Mouse (Mus musculus) NIH3T3 (cell line): ENCODE results near the gene Slc52a3.

Source experiments
- DNase-seq: peaks from one replicate; pipeline ENCODE4 v3.0.0-alpha.2; 2012; ENCODE audit warnings: low read depth

Slc52a3 gene

DNA sequence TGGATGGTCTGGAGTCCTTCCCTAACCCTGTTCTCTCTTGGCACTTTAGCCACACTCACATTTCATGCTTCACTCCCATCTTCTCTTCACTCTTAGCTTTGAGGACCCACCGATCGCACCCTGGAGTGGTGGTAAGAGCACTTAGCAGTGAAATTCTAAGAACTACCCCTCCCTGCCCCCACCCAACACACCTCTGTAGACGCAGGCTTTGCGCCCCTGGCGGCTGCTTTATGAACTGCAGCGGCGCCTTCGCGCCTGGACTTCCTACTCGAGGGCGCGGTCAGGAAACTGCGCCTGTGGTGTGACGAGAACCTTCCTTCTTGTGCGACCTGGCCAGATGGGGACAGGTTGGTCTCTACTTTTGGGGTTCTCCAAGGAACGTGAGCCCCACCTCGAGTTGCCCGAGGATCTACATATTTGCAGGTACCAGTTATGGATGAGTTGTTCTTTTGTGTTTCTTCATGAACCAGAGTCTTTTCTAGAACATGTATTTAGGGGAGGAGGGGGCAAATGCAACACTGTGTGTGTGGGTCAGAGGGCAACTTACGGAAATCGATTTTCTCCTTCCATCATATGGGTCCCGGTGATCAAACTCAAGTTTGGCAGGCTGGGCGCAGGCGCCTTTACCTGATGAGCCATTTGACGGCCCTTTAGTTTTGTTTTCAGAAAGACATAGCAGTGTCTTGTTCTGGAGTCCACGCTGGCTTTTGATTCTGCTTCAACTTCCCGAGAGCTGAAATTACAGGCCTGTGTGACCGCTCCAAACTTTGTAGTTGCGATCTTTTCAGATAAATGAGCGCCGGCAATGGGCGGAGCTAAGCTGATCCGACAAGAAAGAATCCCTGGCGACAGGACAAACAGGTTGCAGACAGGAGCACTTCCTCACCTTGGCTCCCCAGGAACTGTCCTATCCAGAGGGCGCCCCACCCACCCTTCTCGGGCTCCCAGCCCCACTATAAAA lies at the start of gene Slc52a3:
Gene Slc52a3 (plus strand): TSS at position 283 of the 961 bp plus-strand sequence.
- peak; percentile 46 for DNase-seq

DNA sequence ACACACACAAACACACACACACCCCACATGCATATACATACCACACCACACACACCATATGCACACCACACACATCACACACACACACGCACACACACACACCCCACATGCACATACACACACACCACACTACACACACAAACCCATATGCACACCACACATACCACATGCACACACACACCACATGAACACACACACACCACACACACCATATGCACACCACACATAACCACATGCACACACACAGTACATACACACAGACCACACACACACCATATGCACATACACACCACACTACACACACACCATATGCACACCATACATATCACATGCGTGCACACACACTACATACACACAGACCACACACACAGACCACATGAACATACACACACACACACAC lies 48.7 kb upstream of the Slc52a3 start:
- DNase-seq, result no peak

DNA sequence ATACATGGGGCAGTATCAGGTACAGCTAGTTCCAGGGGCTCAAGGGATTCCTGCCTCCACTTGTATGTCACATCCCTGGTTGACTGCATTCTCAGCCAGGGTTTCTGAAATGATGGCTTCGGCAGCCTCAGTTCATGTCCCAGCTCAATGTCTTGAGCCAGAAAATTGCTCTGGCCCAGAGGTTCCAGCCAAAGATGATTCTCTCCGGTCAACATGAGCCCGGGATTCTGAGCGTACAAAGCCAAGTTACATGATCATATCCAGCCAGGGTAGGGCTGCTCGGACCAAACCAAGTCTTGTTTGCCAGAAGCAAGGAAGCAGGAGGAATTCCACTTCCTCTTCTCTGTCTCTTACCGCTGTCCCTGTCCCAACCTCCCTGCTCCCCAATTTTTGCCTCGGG lies 48.0 kb upstream of the Slc52a3 start:
- DNase-seq, result no peak

DNA sequence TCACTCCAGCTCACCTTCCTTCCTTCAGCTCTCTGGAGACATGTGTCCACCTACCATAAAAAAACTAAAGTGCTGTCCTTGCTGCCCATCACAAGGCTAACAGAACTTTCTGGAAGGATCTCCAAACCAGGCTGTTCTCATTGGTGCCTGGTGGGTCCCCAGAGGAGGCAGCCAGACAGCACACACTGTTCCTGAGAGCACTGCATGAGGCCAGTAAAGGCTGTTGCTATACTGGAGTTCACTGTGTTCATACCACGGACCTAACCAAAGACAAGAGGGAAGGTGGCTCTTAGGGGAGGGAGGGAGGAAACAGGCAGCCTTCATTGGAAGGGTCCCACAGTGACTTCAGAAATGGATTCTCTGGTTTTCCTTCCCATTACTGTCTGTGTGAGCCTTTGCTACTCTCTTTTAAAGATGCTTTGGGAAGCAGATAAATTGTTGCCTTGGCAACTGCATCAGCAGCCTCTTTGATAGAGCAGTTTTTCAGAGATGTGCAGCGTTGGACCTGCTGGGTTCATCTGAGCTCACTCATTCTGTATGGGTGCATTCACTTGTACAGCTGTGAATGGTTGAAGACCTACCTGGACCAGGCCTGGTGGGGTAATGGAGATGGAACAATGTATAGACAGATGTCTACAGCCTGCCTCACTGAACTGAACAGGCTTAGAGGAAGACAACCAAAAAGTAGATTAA lies 47.1 kb upstream of the Slc52a3 start:
- DNase-seq, result no peak

DNA sequence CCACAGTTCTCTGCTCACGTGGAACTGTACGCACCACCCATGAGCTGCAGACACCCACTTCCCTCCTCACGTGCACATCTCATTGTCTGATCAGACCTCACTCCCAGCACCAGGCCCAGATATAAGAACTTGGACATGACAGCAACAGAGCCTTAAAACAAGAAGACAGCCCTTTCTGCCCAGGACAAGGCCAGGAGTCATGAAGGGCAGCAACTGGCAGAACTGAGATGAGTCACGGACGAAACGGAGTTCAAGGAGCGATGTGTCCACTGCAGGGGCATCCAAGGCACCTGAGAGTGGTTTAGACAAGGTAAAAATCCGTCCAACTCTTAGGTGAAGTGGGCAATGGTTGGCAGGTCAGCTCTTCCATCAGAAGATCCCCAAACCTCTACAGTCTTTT lies 42.6 kb upstream of the Slc52a3 start:
- DNase-seq, result no peak

DNA sequence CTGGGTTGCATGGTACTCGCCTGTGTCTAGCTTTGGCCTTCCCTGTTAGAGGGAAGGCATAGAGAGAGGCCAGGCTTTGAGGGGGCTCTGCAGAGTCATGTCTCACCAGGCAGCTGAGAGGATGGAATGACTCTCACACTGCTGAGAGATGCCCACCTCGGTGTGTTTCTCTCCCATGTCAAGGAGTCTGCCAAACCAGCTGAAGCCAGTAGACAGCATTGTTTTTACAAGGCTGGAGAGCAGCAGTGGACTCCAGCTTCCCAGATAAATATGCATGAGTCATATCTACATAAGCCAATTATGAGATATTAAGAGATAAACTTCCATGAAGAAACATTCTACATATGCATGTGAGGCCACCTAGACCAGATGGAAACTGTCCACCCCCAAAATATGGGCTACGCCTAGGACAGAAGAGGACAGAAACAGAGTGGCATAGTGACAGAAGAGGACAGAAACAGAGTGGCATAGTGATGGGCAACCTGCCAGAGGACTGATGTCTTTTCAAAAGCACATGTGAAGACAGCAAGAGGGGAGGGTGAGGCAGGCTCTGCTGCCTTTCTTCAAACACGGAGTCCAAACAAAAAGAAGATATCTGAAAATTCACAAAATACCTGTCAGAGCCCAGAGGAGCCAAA lies 39.7 kb upstream of the Slc52a3 start:
- peak; percentile 73 for DNase-seq

DNA sequence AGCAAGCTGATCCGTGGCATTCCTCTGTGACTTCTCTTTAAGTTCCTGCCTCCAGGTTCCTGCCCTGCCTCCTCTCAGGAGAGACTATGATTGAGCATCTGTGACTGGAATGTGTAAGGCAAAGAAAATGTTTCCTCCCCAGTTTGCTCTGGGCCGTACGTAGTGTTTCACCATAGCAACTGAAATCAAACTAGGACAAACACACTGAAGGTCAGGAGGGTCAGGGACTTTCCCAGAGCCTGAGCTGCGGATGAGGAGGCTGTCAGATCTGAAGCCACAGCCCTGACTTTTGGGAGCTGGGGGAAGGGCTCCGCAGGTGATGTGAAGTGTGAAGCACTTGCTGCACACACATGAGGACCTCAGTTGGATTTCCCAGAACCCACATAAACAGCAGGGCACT lies 37.0 kb upstream of the Slc52a3 start:
- peak; percentile 41 for DNase-seq

DNA sequence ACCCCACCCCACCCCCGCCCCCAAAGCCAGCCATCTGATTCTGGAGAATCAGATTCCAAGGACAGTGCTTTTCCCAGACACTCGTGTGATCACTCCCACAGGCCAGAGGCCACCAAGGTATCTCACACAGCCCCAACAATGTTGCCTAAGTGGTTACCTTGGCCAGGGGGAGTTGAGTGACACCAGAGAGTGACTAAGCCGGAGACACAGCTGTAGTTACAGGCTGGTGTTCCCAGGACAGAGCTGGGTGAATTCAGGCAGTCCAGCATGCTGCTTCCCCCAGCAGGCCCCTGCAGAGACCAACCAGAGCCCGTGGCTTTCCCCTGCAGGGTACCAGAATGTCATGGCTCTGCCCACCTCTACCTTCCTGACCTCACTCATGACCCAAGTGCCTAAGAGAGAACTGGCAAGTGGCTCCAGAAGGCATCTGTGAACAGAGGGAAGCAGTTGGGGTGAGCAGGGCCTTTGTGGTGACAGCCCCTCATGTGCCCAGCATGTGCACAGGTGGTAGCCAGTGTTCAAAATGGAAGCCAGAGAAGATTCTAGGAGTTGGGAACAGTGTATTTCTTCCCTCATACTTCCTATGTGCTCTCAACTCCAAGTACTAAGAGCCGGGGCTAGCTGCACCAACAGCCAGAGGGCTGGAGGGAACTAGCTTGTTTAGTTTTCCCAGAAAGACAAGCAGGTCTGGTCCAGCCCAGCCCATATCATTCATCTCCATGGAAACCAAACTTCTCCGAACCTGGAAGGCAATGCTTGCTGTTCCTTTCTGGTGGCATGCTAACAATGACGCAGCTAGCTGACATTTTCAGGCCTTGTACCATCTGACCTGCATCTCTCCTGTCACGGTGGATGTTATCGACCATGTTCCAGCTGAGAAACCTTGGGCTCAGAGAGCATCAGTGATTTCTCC lies 34.8 kb upstream of the Slc52a3 start:
- DNase-seq, result no peak

DNA sequence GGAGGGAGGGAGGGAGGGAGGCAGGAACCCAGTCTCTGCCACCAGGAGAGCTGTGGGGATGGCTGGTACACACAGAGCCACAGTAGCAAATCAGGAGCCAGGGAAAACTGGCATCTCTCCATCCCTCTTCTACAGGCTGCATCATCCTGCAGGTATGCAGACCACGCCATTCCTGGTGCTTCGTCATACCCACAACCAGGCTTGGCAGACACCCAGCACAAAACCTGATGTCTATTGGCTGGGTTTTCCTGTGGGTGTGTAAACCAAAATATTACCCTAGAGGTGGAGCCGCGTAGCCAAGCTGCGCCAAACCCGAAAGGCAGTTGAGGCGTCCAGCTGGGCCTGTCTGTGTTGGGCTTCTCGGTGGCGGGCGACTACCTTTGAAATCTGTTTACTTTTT lies 33.8 kb upstream of the Slc52a3 start:
- peak; percentile 99 for DNase-seq

DNA sequence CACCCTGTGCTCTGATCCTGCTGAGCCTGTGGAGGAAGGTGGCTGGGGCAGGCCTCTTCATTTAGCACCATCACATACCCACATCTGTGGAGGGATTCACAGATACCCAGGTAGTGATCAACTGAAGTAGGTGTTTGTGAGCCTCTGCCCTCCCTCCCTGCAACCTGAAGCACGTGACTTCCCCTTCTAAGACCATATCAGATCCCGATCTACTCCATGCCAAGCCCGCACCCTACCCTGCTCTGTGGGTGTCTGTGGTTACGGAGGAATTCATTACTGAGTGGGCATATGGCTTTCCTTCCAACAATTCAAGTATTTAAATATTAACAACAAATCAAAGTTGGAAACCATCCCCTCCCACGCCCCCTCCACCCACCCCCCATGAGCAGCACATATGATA lies 33.0 kb upstream of the Slc52a3 start:
- no peak for DNase-seq

DNA sequence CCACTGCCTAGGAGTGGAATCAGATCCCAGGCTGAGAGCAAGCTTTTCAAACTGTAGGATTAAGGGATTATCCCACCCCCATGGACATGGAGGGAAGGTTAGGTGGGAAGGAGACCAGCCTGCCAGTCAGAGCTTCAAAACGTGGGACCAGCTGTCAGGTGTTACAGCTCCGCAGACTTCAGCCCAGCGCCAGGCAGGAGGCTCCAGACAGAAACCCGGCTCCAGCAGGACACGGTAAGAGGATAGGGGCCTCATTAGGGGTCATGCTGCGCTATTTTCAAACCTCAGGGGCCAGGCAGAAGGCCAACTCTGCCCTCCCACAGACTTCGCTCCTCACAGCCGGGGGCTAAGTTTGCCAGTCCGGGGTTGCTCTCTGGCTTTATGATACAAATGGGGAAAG lies 32.3 kb upstream of the Slc52a3 start:
- no peak for DNase-seq

DNA sequence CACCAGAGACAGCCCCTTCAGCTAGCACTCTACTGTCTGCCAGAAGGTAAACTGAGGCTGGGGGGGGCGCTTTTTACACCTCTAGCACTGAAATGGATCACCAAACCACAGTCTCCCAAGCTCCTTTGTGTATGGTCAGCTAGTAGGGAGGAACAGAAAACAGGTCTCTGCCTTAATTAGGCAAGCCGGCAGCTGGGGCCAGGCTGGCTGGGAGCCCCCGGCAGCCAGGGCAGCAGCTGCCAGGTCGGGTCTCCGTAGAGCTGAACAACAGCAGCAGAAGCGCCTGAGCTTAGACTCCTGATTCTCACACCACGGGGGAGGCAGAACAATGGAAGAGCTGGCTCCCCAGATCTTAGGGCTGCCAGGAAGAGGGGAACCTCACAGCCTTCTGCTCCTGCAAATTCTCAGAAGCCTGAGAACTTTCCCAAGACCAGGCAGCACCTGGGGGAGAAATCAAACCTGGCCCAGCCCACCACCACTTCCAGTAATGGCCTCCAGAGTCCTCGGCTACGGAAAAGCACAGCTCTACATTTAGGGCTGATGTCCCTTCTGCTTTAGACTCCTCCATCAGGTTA lies 29.0 kb upstream of the Slc52a3 start:
- DNase-seq, result no peak

DNA sequence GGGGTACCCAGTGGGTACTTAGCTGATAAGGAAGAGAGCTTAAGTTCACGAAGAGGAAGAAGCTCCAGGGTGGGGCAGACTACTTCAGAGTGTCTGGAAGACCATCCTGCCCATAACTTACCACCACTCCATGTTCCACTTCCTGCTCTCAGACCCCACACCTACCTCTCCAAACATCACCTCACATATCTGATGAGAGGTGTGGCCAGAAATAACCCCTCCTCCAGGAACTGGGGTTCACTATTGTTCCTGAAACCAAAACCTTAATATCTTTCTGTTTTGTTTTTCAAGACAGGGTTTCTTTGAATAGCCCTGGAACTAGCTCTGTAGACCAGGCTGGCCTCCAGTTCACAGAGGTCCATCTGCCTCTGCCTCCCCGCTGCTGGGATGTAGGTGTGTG lies 28.5 kb upstream of the Slc52a3 start:
- DNase-seq, result no peak

DNA sequence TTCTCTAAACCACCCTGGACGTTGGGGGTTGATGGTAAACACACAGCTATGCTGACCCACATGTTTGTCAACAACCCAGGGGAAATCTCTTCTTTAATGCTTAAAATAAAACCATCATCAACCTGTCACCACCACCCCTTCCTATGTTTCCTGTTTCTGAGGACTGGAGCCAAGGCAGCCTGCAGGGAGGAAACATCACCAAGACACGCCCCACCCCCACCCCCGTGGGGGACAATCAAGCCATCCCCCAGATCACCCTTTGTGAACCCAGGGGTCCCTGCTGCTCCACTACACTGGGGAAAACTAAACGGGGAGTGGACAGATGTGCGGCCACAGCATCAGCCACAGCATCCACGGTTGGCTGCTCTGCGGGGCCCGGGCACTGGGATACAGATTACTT lies 27.9 kb upstream of the Slc52a3 start:
- no peak for DNase-seq

DNA sequence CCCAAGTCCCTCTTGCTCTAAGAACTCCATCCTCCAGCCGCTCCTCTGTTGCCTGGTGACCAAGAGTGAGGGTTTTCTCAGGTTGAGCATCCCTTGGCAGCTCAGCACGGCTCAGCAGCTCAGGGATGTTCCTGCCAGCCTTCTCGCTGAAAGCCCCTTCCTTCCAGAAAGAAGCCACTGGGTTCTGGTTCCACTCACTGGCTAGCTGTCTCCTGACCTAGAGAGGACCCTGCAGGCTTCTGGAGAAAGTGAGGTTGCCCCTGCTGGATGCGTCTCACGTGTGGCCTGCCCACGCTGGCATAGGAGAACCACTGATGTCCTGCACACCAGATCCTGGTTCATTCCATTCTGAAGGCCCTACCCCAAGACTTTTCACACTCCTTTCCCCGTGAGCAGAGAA lies 27.3 kb upstream of the Slc52a3 start:
- DNase-seq, result no peak

DNA sequence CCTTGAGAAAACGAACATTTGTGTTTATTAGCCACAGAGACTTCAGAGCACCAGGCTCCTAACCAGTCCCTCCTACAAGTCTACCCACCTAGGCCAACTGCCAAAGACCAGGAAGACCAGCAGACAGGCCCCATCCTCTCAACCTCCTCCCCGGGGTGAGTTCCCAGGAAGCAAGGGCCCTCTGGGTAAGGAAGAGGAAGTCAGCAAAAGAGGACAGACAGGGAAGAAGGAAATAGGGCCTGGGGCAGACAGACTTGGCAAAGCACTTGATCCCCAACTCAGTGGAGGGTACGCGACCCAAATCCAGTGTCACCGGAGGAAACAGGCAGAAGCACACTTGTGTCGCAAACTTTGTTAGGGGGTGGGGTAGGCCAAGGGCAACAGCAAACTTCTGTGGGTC lies 26.9 kb upstream of the Slc52a3 start:
- DNase-seq, result no peak

DNA sequence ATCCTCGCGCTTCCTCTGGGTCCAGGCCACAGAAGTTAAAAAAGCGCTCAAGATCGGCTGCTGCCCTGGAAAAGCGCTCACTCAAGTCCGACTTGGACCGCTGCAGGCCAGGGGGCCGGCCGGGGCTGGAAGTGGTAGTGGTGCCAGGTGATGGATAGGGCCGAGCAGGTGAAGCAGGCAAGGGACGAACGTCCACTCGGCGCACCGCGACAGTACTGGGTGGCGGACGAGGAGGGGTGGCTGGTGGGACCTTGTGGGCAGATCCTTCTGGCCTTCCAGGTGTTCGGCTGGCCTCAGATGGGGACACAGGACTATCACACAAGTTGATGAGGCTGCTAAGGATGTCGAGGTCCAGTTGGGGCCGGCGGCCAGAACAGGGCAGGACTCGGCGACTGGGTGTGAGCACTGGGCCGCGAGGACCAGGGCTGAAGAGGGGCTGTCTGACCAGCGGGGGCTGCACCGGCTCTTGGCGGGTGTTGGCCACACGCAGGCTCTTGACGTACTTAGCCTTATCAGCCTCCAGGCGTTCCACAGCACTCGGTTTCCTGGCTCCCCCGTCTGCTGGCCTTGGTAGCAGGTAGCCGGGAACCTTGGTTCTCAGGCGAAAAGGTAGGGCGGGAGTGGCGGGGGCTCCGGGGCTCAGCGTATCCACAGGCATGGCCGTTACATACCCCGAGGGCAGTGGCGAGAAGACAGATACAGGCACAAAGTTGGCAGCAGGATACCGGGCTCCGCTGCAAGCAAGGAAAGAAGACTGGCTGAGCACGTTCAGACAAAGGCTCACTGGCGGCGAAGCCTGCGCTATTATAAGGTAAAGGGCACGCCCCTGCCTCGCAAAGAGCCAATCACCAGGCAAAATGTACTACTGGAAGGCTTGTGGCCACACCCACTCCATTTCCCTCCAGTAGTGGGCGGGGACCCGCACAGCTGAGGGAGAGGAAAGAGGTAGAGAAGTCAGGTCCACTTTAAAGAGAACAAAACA lies 25.8 kb upstream of the Slc52a3 start:
- DNase-seq, result no peak

DNA sequence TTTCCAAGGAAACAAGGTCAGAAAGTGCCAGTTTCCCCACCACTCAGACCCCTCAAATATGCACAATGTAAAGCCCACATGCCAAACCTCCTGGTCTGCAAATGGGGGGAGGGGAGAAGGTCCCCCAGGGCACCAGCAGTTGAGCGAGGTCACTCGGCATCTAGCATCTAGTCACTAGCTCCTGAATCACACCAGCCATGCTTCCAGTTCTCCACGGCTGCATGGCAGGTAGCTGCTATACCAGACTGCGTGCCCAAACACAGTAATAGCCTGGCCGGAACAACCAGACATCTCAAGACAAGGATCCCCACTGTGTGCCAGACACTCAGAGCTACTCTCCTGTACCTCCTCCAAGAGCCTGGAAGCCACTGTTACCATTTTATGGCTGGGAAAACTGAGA lies 24.6 kb upstream of the Slc52a3 start:
- no peak for DNase-seq

DNA sequence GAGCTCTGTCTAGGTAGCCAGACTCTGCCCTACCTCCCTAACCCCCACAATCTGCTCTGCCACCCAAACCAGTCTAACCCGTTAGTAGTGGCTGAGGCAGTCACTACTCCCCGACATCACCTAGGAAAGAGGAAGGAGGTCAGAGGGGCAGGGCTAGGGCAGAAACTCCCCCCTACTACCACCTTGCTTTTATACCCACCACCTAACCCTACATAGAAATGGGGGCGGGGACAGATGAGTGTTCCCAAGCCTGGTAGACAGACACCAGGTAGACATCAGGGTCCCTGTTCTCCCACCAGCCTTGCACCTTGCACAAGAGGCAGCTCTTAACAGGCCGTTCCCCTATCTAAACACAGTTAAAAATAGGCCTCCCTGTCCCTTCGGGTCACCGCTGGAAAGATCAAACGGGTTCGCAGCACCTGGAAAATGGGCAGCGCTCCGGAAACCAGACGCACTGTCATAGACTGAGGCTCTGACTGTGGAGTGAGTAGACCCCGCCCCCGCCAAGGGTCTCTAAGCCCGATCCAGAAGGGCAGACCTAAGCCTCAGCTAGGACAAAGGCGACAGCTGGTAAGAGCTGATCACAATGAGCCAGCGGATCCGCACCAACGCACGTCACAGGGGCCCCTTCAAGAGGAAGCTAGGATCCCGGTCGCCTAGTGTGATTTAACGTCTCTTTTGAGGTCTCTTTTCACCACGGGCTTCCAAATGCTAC lies 23.3 kb upstream of the Slc52a3 start:
- DNase-seq, result no peak
